Mouse (Mus musculus): ENCODE results near the gene Tatdn3. TPM values are rescaled to one million over a fixed set of nuclear protein-coding genes. Genes with fewer than 3 reads are reported as not detected.
"Not testable (repeated sequence)": the region's sequence is repeated elsewhere in the genome, so short reads cannot be mapped to it uniquely, and the experiment has no call there.

Tatdn3 gene
- total RNA-seq, 2 experiments from 2014 or later = 12.6 to 14.3 TPM

- DNase-seq = no peak
Observed at GRCm38 (mm10) chr1:191042106-191042505, 20.6 kb downstream of the Tatdn3 start.

DNA sequence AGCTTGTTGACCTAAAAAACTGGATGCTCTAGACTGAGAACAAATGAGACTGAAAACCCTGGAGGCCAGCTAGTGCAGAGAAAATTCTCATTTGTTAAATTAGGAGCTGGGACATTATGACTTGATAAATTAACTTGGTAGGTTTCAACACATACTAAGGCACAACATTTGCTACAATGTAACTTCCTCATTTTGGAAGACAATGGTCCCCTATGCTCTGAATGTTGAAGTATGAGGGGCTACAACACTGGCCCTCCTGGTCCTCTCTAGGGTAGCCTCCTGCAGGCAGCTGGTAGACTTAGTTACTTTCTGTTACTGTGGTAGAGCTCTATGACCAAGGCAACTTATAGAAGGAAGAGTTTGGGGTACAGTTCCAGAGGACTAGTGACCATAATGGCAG is 21.4 kb downstream of the Tatdn3 start:
- intact Hi-C loops (cut with DNase I) = no loop called here
- DNase-seq = no peak

More at GRCm38 (mm10) chr1:191042106-191042505, 20.6 kb downstream of the Tatdn3 start:
- intact Hi-C loops (cut with DNase I) = no loop called here

DNA sequence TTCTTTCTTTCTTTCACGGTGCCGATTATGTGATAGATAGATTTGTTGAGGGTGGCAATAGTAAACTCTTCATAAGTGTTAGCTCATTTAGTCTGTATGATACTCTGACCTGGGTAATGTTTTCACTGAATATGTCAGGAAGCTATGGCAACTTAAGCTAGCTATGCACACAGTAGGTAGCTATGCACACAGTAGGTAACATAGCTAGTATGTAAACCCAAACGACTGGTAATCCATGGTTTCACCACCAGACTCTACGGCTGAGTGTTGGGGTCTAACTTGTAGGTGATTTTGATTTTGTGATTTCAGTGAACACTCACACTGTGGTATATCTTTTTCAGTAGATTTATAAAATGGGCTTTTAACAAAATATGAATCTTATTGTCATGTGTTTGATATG is 24.7 kb downstream of the Tatdn3 start:
- DNase-seq = no peak
- intact Hi-C loops (cut with DNase I) = no loop called here

GRCm38 (mm10) chr1:191036554-191037334 is 26.0 kb downstream of the Tatdn3 start, which contains the start of gene Spata45:
Gene Spata45, plus strand, starts transcription at chr1:191036639.
- DNase-seq = no peak
- intact Hi-C loops (cut with DNase I) = no loop called here

DNA sequence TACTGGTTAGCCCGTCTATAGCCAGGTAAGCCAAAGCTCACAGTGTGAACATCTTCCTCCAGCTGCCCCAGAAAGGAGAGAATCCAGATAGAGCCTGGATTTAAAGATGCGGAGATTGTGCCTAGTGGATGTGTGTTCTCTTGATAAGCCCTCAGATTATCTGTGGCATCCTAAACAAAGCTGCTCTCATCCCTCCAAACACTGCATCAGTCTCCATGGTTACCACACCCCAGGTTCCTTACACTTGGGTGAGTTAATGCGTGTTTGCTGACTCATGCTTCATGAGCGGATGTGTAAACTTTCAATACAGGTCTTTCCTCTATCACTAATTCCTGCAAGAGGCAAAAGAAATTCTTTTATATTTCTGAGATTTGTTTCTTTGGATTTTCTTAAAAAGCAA is 27.1 kb downstream of the Tatdn3 start:
- intact Hi-C loops (cut with DNase I) = no loop called here
- DNase-seq = no peak

- DNase-seq; intact Hi-C loops (cut with DNase I): not testable (repeated sequence)
Observed at GRCm38 (mm10) chr1:191030922-191031425, 31.8 kb downstream of the Tatdn3 start.

- intact Hi-C loops (cut with DNase I) = no loop called here
- no peak for DNase-seq
Observed at GRCm38 (mm10) chr1:191030182-191030581, 32.5 kb downstream of the Tatdn3 start.

- DNase-seq = peak; percentile 93 to 98
- intact Hi-C loops (cut with DNase I) = loop anchor here (5.0 kb wide), 1 partner anchor 36 kb away; the partner anchor contains the start of genes Nsl1 and Tatdn3
Observed at GRCm38 (mm10) chr1:191026021-191026713, 36.6 kb downstream of the Tatdn3 start, which contains the start of gene Flvcr1. Gene Flvcr1, minus strand, starts transcription at chr1:191026158.

DNA sequence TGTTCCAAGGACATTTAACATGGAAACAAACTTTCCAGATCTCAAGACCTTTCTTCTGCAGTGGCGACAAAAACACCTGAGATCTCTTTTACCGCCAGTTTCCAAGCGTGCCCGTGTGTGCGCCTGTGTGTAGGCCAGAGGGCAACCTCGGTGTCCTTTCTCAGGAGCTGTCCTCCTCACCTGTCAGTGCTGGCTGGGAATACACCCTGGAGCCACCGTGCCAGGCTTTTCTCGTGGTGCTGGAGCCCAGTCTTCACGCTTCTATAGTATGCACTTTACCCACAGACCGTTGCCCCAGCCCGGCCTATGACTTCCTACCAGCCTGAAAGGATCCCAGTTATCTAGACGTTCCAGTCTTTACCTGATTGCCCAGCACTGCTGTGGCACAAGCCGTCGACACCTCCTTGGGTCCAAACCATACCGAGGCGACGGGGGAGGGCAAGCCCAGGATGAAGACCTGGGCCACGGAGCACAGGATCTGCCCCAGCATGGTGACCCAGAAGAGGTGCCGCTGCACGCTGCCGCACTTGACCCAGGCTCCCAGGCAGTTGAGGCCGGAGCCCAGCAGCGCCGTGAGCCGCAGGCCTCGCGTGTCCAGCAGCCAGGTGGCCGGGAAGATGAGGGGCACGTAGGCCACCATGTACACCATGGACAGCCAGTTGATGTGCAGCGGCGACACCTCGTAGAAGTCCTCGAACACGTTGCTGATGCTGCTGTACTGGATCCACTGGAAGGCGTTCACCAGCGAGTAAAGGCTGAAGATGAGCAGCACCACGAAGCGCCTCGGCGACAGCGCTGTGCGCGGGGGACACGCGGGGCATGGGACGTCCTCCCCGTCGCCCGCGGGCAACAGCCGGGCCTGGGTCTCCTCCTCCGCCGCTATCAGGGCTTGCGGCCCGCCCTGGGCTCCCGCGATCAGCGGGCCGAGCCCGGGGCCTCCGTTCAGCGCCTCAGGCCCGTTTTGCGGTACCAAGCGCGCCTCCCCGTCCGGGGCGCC is 37.4 kb downstream of the Tatdn3 start:
- intact Hi-C loops (cut with DNase I) = loop anchor here (5.0 kb wide), 1 partner anchor 37 kb away; the partner anchor contains the start of genes Nsl1 and Tatdn3
- peak in 1 of 2 experiments; percentile 13 for DNase-seq

DNA sequence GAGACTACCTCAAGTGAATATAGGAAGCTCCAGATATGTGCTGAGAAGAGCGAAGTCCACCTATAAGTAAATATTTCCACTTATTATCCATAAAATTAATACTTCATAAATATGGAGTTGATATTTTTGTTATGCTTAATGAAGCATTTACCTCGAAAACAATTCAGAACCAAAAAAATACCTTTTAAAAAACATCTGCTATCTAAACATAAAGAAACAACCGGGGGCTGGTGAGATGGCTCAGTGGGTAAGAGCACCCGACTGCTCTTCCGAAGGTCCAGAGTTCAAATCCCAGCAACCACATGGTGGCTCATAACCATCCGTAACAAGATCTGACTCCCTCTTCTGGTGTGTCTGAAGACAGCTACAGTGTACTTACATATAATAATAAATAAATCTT is 38.9 kb downstream of the Tatdn3 start:
- intact Hi-C loops (cut with DNase I); DNase-seq: not testable (repeated sequence)

- intact Hi-C loops (cut with DNase I) = no loop called here
- no peak for DNase-seq
Observed at GRCm38 (mm10) chr1:191023140-191023539, 39.6 kb downstream of the Tatdn3 start.

DNA sequence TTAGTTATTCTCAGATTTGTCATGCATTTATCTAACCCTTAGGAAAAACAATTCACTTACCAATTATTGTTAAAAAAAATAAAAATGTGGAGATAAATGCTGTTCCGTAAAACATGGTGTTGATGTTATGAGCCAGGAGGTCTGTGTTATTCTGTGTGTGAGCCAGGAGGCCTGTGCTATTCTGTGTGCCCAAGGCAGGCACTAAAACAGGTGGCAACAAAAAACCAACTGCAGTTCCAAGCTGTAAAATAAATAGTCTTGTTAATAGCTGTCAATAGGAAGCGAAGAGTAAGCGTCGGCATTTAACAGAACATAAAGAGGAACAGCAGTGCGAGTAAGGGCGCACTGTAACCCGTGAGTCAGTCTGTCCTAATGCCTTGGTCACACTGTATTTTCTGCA is 41.7 kb downstream of the Tatdn3 start:
- intact Hi-C loops (cut with DNase I) = no loop called here
- DNase-seq = no peak

DNA sequence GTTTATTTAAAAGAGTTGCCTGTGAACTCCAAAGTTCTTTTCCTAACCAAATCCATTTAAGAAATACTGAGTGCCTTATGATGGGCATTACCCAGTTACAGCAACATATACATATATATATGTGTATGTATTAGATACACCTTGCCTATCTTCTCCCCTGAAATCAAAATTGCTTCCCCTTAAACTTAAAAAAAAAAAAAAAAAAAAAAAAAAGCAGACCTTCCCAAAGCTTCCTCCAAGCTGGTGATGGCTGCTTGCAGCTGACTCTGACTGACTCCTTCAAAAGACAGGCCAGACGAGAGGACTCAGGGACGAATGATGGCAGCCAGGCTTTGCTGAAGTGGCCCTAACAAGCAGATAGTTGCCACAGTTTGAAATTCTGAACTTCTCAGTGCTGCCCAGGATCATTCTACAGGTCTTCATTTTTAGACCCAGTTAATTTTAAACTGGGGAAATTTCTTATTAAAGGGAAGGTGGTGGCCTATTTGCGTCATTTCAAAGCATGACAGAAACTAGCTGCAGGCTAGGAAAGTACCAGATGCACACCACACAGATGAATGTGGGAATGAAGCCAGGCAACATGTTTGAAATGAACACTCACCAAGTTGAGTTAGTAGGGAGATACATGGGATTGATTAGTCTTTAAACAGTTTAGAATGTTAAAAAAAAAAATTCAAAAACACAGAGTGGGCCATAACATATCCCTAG is 42.4 kb downstream of the Tatdn3 start:
- DNase-seq = no peak
- intact Hi-C loops (cut with DNase I) = no loop called here

DNA sequence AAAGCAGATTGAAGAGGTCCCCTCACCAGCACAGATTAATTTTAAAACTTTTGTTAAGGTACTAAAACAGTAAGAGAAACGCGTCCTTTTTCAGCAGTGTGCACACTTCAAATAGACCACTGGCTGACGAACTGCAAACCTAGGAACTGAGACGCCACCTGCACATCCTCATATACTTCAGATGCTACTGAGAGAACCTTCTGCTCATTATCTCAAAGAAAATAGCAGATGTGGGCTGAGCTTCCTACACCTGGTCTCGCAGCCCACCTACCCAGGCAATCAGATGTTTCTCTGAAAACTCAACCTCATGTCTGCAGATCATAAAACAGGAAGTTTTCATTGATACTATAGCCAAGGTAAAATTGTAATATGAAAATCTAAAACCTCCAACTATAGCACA is 42.9 kb downstream of the Tatdn3 start:
- intact Hi-C loops (cut with DNase I) = no loop called here
- no peak for DNase-seq

- no peak for DNase-seq
- intact Hi-C loops (cut with DNase I) = loop anchor here (5.0 kb wide), 1 partner anchor 43 kb away; no protein-coding TSS in a partner anchor
Observed at GRCm38 (mm10) chr1:191014271-191014670, 48.5 kb downstream of the Tatdn3 start.

- no peak for DNase-seq
- intact Hi-C loops (cut with DNase I) = no loop called here
Observed at GRCm38 (mm10) chr1:191008707-191009106, 54.0 kb downstream of the Tatdn3 start.

DNA sequence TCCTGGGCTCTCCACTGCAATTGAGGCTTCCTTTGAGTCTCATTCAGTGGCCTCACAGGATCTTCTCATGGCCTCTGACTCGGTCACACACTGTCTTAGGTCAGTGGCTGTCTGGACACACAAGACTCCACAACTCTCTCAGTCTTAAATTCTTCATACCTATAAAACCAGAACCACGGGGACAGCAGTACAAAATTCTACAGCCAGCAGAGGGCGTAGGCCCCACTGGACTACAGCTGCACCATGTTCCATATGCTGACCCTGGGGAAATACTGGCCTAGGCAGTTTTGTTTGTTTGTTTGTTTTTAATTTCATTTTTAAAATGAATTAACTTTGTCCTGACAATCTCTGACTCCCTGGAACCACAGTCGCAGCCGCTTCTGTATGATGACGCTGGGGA is 60.5 kb downstream of the Tatdn3 start:
- intact Hi-C loops (cut with DNase I) = loop anchor here (5.0 kb wide), 1 partner anchor 75 kb away; no protein-coding TSS in a partner anchor

GRCm38 (mm10) chr1:191000686-191001085 is 62.0 kb downstream of the Tatdn3 start:
- intact Hi-C loops (cut with DNase I) = loop anchor here (5.0 kb wide), 1 partner anchor 77 kb away; no protein-coding TSS in a partner anchor
- no peak for DNase-seq

More for the DNA sequence above, 60.5 kb downstream of the Tatdn3 start:
- no peak for DNase-seq

- DNase-seq = no peak
- intact Hi-C loops (cut with DNase I) = no loop called here
Observed at GRCm38 (mm10) chr1:190998027-190998426, 64.7 kb downstream of the Tatdn3 start.
